Mouse (Mus musculus): Measurements from ENCODE around the gene Rxrg. TPM values are rescaled to one million over a fixed set of nuclear protein-coding genes. Genes with fewer than 3 reads are reported as not detected.

Gene Rxrg
- polyA plus RNA-seq, 1 experiment = 1.6 TPM

GRCm38 (mm10) chr1:167583888-167584287 is 14.3 kb upstream of the Rxrg start:
- H3K27ac ChIP-seq (ENCODE audit: insufficient read depth, low read length) = no peak overlapping the region
- H3K4me3 ChIP-seq (ENCODE audit: extremely low read depth, insufficient read depth, insufficient read length) = no peak overlapping the region
- H3K27me3 ChIP-seq (ENCODE audit: control insufficient read depth, insufficient read depth, low read length) = no peaks in the 10 kb centered on the region
- no peak for TF ChIP-seq CTCF (IDR thresholded peaks at IDR 0.05; ENCODE audit: extremely low read depth, insufficient read depth, insufficient read length, insufficient replicate concordance)
- no peak for TF ChIP-seq POLR2A (IDR thresholded peaks at IDR 0.05; ENCODE audit: low read depth, low read length)
- no peaks in the 10 kb centered on the region for H3K36me3 ChIP-seq (ENCODE audit: control insufficient read depth, insufficient read depth, low read length)
- no peaks in the 10 kb centered on the region for H3K4me1 ChIP-seq (ENCODE audit: control insufficient read depth, insufficient read depth, insufficient read length)
- DNase-seq (ENCODE audit: low read depth in 1 of 2, low spot score in 2 of 2) = no peak
- 81% methylated on average over 12 of the region's 12 CpGs for WGBS

GRCm38 (mm10) chr1:167588747-167589558 is 9.2 kb upstream of the Rxrg start:
- Histone ChIP-seq H3K4me1 (ENCODE audit: control insufficient read depth, insufficient read depth, insufficient read length) (no peaks in the 10 kb centered on the region), H3K36me3 (ENCODE audit: control insufficient read depth, insufficient read depth, low read length) (no peaks in the 10 kb centered on the region), H3K27ac (ENCODE audit: insufficient read depth, low read length) (no peak overlapping the region), H3K27me3 (ENCODE audit: control insufficient read depth, insufficient read depth, low read length) (no peaks in the 10 kb centered on the region), H3K4me3 (ENCODE audit: extremely low read depth, insufficient read depth, insufficient read length) (no peak overlapping the region)
- WGBS = 80% methylated on average over 16 of the region's 16 CpGs
- DNase-seq (ENCODE audit: low read depth in 1 of 2, low spot score in 2 of 2) = no peak
- TF ChIP-seq POLR2A (IDR thresholded peaks at IDR 0.05; ENCODE audit: low read depth, low read length) = no peak
- no peak for TF ChIP-seq CTCF (IDR thresholded peaks at IDR 0.05; ENCODE audit: extremely low read depth, insufficient read depth, insufficient read length, insufficient replicate concordance)

DNA sequence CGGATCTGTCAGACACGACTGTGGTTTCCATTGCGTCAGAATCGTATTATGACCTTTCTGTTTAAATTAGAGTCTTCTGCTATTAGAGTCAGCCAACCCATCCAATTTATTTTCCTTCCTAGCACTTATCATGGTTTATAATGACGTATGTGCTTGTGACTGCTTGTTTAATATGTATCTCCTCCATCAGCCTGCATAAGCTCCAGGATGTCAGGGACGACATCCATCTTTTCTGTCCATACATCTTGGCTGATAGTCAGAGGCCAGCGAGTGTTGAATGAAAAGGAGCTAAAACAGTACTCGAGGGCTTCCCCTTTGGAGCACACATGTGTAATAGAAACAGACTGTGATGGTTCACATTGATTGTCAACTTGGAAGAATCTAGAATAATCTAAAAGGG is 6.0 kb upstream of the Rxrg start:
- Histone ChIP-seq H3K27me3 (ENCODE audit: control insufficient read depth, insufficient read depth, low read length) (no peaks in the 10 kb centered on the region), H3K27ac (ENCODE audit: insufficient read depth, low read length) (no peak overlapping the region), H3K4me3 (ENCODE audit: extremely low read depth, insufficient read depth, insufficient read length) (no peak overlapping the region), H3K36me3 (ENCODE audit: control insufficient read depth, insufficient read depth, low read length) (no peaks in the 10 kb centered on the region), H3K4me1 (ENCODE audit: control insufficient read depth, insufficient read depth, insufficient read length) (no peaks in the 10 kb centered on the region)
- 86% methylated on average over 8 of the region's 8 CpGs for WGBS
- TF ChIP-seq POLR2A (IDR thresholded peaks at IDR 0.05; ENCODE audit: low read depth, low read length) = no peak
- no peak for TF ChIP-seq CTCF (IDR thresholded peaks at IDR 0.05; ENCODE audit: extremely low read depth, insufficient read depth, insufficient read length, insufficient replicate concordance)
- DNase-seq (ENCODE audit: low read depth in 1 of 2, low spot score in 2 of 2) = no peak

GRCm38 (mm10) chr1:167599211-167599735 is 1.1 kb downstream of the Rxrg start:
- DNase-seq (ENCODE audit: low read depth in 1 of 2, low spot score in 2 of 2) = no peak
- peaks cover 4% of the 10 kb centered on the region for H3K27me3 ChIP-seq (ENCODE audit: control insufficient read depth, insufficient read depth, low read length)

GRCm38 (mm10) chr1:167608201-167608741 is 10.1 kb downstream of the Rxrg start:
- no peak for DNase-seq (ENCODE audit: low read depth in 1 of 2, low spot score in 2 of 2)
- Histone ChIP-seq H3K27me3 (ENCODE audit: control insufficient read depth, insufficient read depth, low read length) (no peaks in the 10 kb centered on the region), H3K36me3 (ENCODE audit: control insufficient read depth, insufficient read depth, low read length) (no peaks in the 10 kb centered on the region), H3K4me1 (ENCODE audit: control insufficient read depth, insufficient read depth, insufficient read length) (no peaks in the 10 kb centered on the region), H3K4me3 (ENCODE audit: extremely low read depth, insufficient read depth, insufficient read length) (no peak overlapping the region), H3K27ac (ENCODE audit: insufficient read depth, low read length) (no peak overlapping the region)
- no peak for TF ChIP-seq POLR2A (IDR thresholded peaks at IDR 0.05; ENCODE audit: low read depth, low read length)
- no peak for TF ChIP-seq CTCF (IDR thresholded peaks at IDR 0.05; ENCODE audit: extremely low read depth, insufficient read depth, insufficient read length, insufficient replicate concordance)
- 63% methylated on average over 9 of the region's 9 CpGs for WGBS

More at GRCm38 (mm10) chr1:167599211-167599735, 1.1 kb downstream of the Rxrg start:
- Histone ChIP-seq H3K27ac (ENCODE audit: insufficient read depth, low read length) (no peak overlapping the region), H3K4me3 (ENCODE audit: extremely low read depth, insufficient read depth, insufficient read length) (no peak overlapping the region), H3K36me3 (ENCODE audit: control insufficient read depth, insufficient read depth, low read length) (no peaks in the 10 kb centered on the region), H3K4me1 (ENCODE audit: control insufficient read depth, insufficient read depth, insufficient read length) (no peaks in the 10 kb centered on the region)
- 20% methylated on average over 7 of the region's 7 CpGs for WGBS
- TF ChIP-seq POLR2A (IDR thresholded peaks at IDR 0.05; ENCODE audit: low read depth, low read length) (no peak), CTCF (IDR thresholded peaks at IDR 0.05; ENCODE audit: extremely low read depth, insufficient read depth, insufficient read length, insufficient replicate concordance) (no peak)

GRCm38 (mm10) chr1:167617131-167617530 is 18.9 kb downstream of the Rxrg start:
- 83% methylated on average over 14 of the region's 14 CpGs for WGBS
- no peak for DNase-seq (ENCODE audit: low read depth in 1 of 2, low spot score in 2 of 2)
- H3K4me3 ChIP-seq (ENCODE audit: extremely low read depth, insufficient read depth, insufficient read length) = no peak overlapping the region
- no peak overlapping the region for H3K27ac ChIP-seq (ENCODE audit: insufficient read depth, low read length)
- H3K36me3 ChIP-seq (ENCODE audit: control insufficient read depth, insufficient read depth, low read length) = no peaks in the 10 kb centered on the region
- H3K27me3 ChIP-seq (ENCODE audit: control insufficient read depth, insufficient read depth, low read length) = no peaks in the 10 kb centered on the region
- TF ChIP-seq CTCF (IDR thresholded peaks at IDR 0.05; ENCODE audit: extremely low read depth, insufficient read depth, insufficient read length, insufficient replicate concordance) (no peak), POLR2A (IDR thresholded peaks at IDR 0.05; ENCODE audit: low read depth, low read length) (no peak)
- no peaks in the 10 kb centered on the region for H3K4me1 ChIP-seq (ENCODE audit: control insufficient read depth, insufficient read depth, insufficient read length)

Measured in spleen, adult 2 months (tissue).